Mouse (Mus musculus): ENCODE measurements around the gene Cstf2t. TPM values are rescaled to one million over a fixed set of nuclear protein-coding genes. Genes with fewer than 3 reads are reported as not detected.

Cstf2t gene
- polyA plus RNA-seq, 1 experiment from 2014 or later, result 26.4 TPM

DNA sequence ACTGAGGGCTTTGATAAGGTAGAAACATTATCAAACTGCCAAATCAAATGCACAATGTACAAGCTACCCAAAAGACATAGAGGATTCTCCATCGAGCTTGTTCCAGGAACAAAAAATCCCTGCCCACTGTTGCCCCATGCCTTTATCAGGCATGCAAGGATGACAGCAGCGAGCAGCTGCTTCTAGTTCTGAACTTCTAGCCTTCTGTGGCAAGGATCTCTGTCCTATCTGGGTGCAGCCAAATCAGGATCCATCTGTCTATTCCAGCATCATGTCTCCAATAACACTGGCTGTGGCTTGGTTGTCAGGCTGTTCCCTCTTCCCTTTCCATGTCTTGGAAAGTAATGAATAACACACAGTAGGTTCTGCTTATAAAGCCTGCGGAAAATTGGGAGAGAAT is 42.0 kb downstream of the Cstf2t start:
- no peak for ATAC-seq
- no peaks in the 10 kb centered on the region for H3K36me3 ChIP-seq (ENCODE audit: control insufficient read depth, insufficient read depth, low read length)
- H3K27ac ChIP-seq (ENCODE audit: low read length), result no peak overlapping the region
- no peak overlapping the region for H3K4me3 ChIP-seq (ENCODE audit: low read length)
- H3K9me3 ChIP-seq (ENCODE audit: control insufficient read depth, low read length), result no peaks in the 10 kb centered on the region
- no peaks in the 10 kb centered on the region for H3K27me3 ChIP-seq (replicated peaks; ENCODE audit: control insufficient read depth, insufficient read depth, low read length)
- WGBS, result 90% methylated on average over 3 of the region's 3 CpGs
- no peaks in the 10 kb centered on the region for H3K4me1 ChIP-seq (ENCODE audit: control insufficient read depth, insufficient read depth, low read length)
- H3K4me2 ChIP-seq (ENCODE audit: low read depth, low read length), result no peak overlapping the region
- H3K9ac ChIP-seq (ENCODE audit: low read depth, low read length), result no peak overlapping the region

DNA sequence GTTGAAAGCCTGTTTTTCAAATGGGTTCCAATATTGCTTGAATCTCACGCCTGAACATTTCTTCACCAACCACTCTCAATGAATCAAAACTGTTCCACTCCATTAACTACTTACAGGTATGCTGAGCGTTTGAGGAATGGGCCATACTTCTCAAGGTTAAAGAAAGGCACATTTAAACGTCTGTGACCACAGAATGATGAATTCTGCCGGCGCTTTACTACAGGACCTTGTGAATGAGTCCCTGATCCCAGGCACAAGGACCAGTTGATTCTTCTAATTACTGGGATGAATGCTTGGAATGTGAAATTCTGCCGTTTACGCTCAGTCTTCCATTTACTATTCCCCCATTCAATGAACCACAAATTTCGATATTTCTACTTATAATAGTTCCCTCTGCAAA is 50.0 kb downstream of the Cstf2t start:
- Histone ChIP-seq H3K27me3 (replicated peaks; ENCODE audit: control insufficient read depth, insufficient read depth, low read length) (no peaks in the 10 kb centered on the region), H3K4me3 (ENCODE audit: low read length) (no peak overlapping the region), H3K9me3 (ENCODE audit: control insufficient read depth, low read length) (no peaks in the 10 kb centered on the region), H3K9ac (ENCODE audit: low read depth, low read length) (no peak overlapping the region), H3K27ac (ENCODE audit: low read length) (no peak overlapping the region), H3K4me1 (ENCODE audit: control insufficient read depth, insufficient read depth, low read length) (no peaks in the 10 kb centered on the region), H3K4me2 (ENCODE audit: low read depth, low read length) (no peak overlapping the region), H3K36me3 (ENCODE audit: control insufficient read depth, insufficient read depth, low read length) (no peaks in the 10 kb centered on the region)
- 85% methylated on average over 8 of the region's 8 CpGs for WGBS
- no peak for ATAC-seq

DNA sequence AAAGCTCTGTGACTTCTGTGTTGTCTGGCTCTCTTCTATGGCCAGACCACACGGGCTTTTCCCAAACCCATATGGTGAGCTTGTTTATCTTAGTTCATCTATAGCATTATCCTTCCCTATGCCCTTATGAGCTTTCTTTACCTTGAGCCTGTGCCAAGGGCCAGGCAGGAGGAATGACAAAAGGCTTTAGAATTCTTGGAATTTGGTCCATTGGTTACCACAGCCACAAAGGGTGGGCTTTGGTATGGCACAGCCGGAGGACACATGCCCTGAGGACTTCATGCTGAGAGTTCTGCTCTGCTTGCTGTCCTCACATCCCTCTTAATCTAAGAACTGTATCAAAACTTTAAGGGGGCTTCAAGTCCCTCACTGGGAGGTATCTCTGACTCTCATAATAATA is 53.7 kb downstream of the Cstf2t start:
- 26% methylated on average over 2 of the region's 2 CpGs for WGBS
- ATAC-seq, result no peak
- Histone ChIP-seq H3K9ac (ENCODE audit: low read depth, low read length) (no peak overlapping the region), H3K4me1 (ENCODE audit: control insufficient read depth, insufficient read depth, low read length) (no peaks in the 10 kb centered on the region), H3K9me3 (ENCODE audit: control insufficient read depth, low read length) (no peaks in the 10 kb centered on the region), H3K27ac (ENCODE audit: low read length) (no peak overlapping the region), H3K4me3 (ENCODE audit: low read length) (no peak overlapping the region), H3K36me3 (ENCODE audit: control insufficient read depth, insufficient read depth, low read length) (no peaks in the 10 kb centered on the region), H3K27me3 (replicated peaks; ENCODE audit: control insufficient read depth, insufficient read depth, low read length) (no peaks in the 10 kb centered on the region), H3K4me2 (ENCODE audit: low read depth, low read length) (no peak overlapping the region)
